Mouse (Mus musculus) heart, embryonic 10.5 days (tissue): Measurements from ENCODE around the gene Bcl10. TPM values are rescaled to one million over a fixed set of nuclear protein-coding genes. Genes with fewer than 3 reads are reported as not detected.
"Not testable (repeated sequence)": the region's sequence is repeated elsewhere in the genome, so short reads cannot be mapped to it uniquely, and the experiment has no call there.

Source experiments
- DNase-seq: peaks from one replicate; pipeline ENCODE4 v3.0.0-alpha.2; 2017; ENCODE audit warnings: low spot score
- H3K27ac ChIP-seq: fragments of 300-500 bp; sonication (generic); 2 replicates; pipeline ENCODE4 v1.5.1; 2016; ENCODE audit warnings: mild to moderate bottlenecking
- H3K27me3 ChIP-seq: fragments of 300-500 bp; sonication (generic); 2 replicates; pipeline ENCODE4 v1.6.1; 2016; ENCODE audit warnings: mild to moderate bottlenecking; ENCODE audit not compliant: poor library complexity, insufficient read depth, severe bottlenecking
- H3K36me3 ChIP-seq: fragments of 300-500 bp; sonication (generic); 2 replicates; pipeline ENCODE4 v1.6.1; 2016; ENCODE audit warnings: mild to moderate bottlenecking, moderate library complexity
- H3K4me1 ChIP-seq: fragments of 300-500 bp; sonication (generic); 2 replicates; pipeline ENCODE4 v1.6.1; 2016; ENCODE audit warnings: mild to moderate bottlenecking
- H3K4me3 ChIP-seq: fragments of 300-500 bp; sonication (generic); 2 replicates; pipeline ENCODE4 v1.5.1; 2016; ENCODE audit warnings: mild to moderate bottlenecking, moderate library complexity
- H3K9me3 ChIP-seq: fragments of 300-500 bp; sonication (generic); 2 replicates; pipeline ENCODE4 v1.6.1; 2016; ENCODE audit warnings: mild to moderate bottlenecking, moderate library complexity
- WGBS: fragments of 180-500 bp; shearing (Covaris S2); methylation state at CpG from one replicate; pipeline ENCODE4 v1.1.7; 2016; 5-methylcytosine and 5-hydroxymethylcytosine counted together
- polyA plus RNA-seq: library from polyadenylated mRNA; unstranded; fragments of >200 nt; fragmentation: Nextera tagmentation; extraction: Ambion mirVana; gene quantifications from 2 replicates; pipeline ENCODE4 v1.2.1, GENCODE M21; 2016

Bcl10 gene
- polyA plus RNA-seq: 39.1 and 41.1 TPM in 2 replicates

DNA sequence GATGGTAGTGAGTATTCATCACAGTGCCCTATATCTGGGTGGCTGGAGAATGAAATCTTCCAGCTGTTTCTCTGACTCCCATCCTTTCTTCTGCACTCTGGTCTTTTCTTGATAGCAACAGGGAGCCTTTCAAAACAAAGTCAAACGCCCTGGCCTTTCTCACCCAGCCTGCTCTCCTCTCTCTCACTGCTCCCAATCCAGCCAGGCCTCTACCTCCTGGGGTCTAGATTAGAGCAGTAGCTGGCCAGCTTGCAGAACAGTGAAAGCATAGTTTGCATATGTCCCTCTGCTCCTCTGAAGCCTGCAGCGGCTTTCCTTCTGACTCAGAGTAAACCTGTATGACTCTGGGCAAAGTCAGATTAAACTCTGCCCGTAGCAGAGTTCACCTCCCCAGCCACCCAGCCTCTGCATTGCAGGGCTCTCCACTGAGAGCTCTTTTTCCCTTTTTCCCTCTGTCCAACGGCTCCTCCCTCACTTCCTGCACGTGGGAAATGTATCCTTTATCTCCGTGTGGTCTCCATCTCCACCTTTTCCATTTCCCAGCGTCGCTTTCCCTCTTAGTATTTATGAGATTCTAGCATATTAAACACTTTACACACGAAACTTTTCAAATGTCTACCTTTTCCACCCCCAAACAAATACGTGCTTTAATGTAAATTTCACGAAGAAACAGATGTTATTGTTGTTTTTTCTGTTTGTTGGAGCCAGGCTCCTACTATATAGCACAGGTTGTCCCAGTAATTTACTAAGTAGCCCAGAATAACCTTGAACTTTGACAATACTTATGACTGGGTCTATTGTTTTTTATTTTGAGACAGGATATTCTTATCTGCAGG, at the start of gene Bcl10:
Gene Bcl10, plus strand, starts transcription at position 786 of the 836 bp plus-strand sequence.
- WGBS: 25% methylated on average over 11 of the region's 11 CpGs
- H3K27me3 ChIP-seq: no peaks in the 10 kb centered on the region
- peak within 1 kb of the TSS; percentile 96 for H3K27ac ChIP-seq
- no peaks in the 10 kb centered on the region for H3K9me3 ChIP-seq
- peak within 1 kb of the TSS; percentile 91 for H3K4me3 ChIP-seq
- H3K4me1 ChIP-seq: peaks cover 29% of the 10 kb centered on the region; the same call in 1 of the 2 replicates
- no peaks in the 10 kb centered on the region for H3K36me3 ChIP-seq
- no peak for DNase-seq

DNA sequence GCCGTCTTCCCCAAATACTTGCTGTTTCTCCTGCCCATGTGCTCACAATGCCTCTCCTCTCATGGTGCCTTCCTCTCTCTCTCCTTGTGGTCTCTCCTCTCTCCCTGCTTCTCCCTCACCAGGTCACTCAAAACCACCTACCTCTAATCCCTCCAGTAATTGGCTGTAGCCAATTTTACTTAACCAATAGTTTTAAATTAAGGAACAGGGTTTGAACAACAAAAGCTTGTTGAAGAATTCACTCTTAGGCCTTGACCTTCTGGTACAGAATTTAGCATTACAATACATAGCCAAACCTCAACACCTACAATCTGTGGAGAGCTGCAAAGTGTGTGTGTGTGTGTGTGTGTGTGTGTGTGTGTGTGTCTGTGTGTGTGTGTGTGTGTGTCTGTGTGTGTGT, 49.3 kb upstream of the Bcl10 start:
- no peaks in the 10 kb centered on the region for H3K27me3 ChIP-seq
- no peak overlapping the region for H3K27ac ChIP-seq
- DNase-seq: no peak
- H3K36me3 ChIP-seq: no peaks in the 10 kb centered on the region
- peaks cover 8% of the 10 kb centered on the region; the same call in 1 of the 2 replicates for H3K4me1 ChIP-seq
- no peaks in the 10 kb centered on the region for H3K9me3 ChIP-seq
- 88% methylated on average over 1 of the region's 1 CpGs for WGBS
- no peak overlapping the region for H3K4me3 ChIP-seq

- Histone ChIP-seq H3K9me3 (no peaks in the 10 kb centered on the region), H3K36me3 (no peaks in the 10 kb centered on the region), H3K4me3 (no peak overlapping the region), H3K4me1 (peaks cover 8% of the 10 kb centered on the region; the same call in 1 of the 2 replicates), H3K27ac (no peak overlapping the region), H3K27me3 (no peaks in the 10 kb centered on the region)
- no peak for DNase-seq
- 74% methylated on average over 4 of the region's 4 CpGs for WGBS
These were observed 48.5 kb upstream of the Bcl10 start for GRCm38 (mm10) chr3:145874126-145874525.

DNA sequence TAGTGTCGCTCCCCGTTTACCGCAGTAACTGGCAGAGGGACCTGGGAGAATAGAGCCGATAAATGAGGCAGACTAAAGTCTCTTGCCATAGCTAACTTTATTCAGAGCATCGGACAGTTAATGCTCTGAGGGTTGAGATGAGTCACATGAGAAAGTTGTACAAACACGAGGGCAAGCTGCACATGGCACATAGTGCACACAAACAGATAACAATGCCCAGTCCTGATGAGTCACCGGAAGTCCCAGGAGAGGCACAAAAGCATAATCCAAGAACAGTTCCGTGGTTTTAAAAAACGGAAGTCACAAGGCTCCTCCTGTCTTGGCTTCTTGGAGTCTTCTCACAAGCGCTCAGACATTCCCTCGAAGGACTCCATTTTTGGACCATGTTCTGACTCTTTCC, 46.5 kb upstream of the Bcl10 start:
- Histone ChIP-seq H3K27me3 (no peaks in the 10 kb centered on the region), H3K9me3 (no peaks in the 10 kb centered on the region), H3K4me1 (peaks cover 8% of the 10 kb centered on the region; the same call in 1 of the 2 replicates), H3K36me3 (no peaks in the 10 kb centered on the region), H3K27ac (no peak overlapping the region), H3K4me3 (no peak overlapping the region)
- 78% methylated on average over 11 of the region's 11 CpGs for WGBS
- DNase-seq: no peak

DNA sequence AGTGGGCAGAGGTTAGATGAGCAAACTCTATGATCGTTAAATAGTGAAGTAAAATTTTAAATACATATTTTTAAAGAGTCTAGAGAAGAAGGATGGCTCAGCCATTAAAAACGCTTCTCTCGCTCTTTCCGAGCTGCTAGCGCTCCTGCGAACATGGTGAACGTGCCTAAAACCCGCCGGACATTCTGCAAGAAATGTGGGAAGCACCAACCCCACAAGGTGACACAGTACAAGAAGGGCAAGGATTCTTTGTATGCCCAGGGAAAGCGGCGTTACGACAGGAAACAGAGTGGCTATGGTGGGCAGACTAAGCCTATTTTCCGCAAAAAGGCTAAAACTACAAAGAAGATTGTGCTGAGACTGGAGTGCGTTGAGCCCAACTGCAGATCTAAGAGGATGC, 43.7 kb upstream of the Bcl10 start:
- not testable (repeated sequence) for DNase-seq, H3K9me3 ChIP-seq, H3K27ac ChIP-seq, H3K4me3 ChIP-seq, H3K27me3 ChIP-seq, H3K36me3 ChIP-seq
- WGBS: 91% methylated on average over 14 of the region's 14 CpGs
- H3K4me1 ChIP-seq: peaks cover 11% of the 10 kb centered on the region

GRCm38 (mm10) chr3:145880335-145880734, 42.3 kb upstream of the Bcl10 start:
- no peaks in the 10 kb centered on the region for H3K27me3 ChIP-seq
- DNase-seq: no peak
- no peaks in the 10 kb centered on the region for H3K9me3 ChIP-seq
- no peaks in the 10 kb centered on the region for H3K36me3 ChIP-seq
- WGBS: 55% methylated on average over 1 of the region's 1 CpGs
- H3K27ac ChIP-seq: no peak overlapping the region
- peaks cover 13% of the 10 kb centered on the region for H3K4me1 ChIP-seq
- no peak overlapping the region for H3K4me3 ChIP-seq

DNA sequence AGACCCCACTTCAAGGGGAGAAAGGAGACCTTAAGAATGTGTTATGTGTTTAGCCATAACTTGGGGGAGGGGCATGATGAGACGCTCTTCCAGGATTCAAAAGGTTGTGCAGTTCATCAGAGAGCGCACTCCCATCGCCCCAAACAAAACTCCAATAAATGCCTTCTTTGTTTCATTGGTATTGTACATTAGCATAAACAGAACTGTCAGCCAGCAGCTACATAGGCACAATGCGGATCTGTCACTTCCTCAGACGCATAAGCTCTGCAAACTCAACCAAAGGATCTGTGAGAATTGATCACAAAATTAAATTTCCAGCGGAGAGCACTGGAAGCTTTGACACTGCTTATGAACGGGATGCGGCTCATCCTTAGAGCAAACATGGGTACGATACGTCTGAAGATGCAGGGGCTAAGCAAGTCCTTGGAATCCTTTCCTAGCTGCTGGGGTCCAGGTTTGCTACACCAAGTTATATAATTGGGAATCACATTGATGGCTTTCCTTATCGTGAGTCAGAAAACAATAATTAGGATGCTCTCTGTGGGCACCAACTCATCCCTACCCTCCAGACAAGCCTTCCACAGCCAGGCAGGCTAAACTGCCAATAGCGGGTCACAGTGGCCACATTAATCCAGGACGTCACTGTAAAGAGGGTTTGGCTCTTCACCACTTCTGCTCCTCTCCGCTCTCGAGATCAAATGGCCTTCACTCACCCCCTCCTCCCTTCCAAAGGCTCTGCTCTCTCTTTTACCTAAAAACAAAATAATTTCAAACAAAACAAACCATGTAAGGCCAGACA, 40.3 kb upstream of the Bcl10 start:
- WGBS: 82% methylated on average over 15 of the region's 15 CpGs
- Histone ChIP-seq H3K4me3 (no peak overlapping the region), H3K27me3 (no peaks in the 10 kb centered on the region), H3K27ac (no peak overlapping the region), H3K4me1 (peaks cover 21% of the 10 kb centered on the region), H3K36me3 (no peaks in the 10 kb centered on the region), H3K9me3 (no peaks in the 10 kb centered on the region)
- DNase-seq: no peak

DNA sequence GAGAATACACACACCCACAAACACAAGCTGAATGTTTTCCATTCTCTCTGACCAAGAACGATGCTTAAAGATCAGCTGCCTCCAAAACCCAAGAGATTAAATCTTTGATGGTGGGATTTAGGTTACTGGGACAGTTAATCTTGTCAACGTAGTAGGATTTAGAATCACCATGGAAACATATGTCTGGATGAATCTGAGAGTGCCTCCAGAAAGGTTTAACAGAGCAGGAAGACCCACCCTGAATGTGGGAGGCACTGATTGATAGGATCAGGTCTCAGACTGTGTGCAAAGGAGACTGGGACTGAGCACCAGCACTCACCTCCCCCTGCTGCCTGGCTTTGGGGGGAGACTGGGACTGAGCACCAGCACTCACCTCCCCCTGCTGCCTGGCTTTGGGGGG, 39.4 kb upstream of the Bcl10 start:
- no peak overlapping the region for H3K27ac ChIP-seq
- H3K4me3 ChIP-seq: no peak overlapping the region
- no peaks in the 10 kb centered on the region for H3K27me3 ChIP-seq
- WGBS: 62% methylated on average over 2 of the region's 2 CpGs
- no peaks in the 10 kb centered on the region for H3K9me3 ChIP-seq
- H3K4me1 ChIP-seq: peaks cover 26% of the 10 kb centered on the region
- no peak for DNase-seq
- no peaks in the 10 kb centered on the region for H3K36me3 ChIP-seq

DNA sequence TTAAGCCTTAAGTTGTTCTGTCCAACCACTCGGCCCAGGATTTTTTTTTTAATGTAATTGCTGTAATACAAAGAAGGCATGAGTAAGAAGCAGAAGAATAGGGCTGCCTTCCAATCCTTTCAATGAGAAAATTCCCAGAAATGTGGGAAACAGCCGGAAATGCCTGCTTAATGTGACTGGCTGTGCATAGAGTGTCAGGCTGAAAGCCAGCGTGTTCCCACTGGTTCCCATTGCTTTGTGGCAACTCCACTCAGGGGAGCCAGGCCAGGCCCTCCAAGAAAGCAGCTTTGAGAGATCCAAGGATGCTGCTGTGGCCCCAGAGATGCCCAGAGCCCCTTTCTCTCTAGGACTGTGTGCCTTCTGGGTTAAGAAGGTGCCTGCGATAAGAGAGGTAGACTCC, 37.2 kb upstream of the Bcl10 start:
- Histone ChIP-seq H3K27ac (peak overlapping the region; percentile 42), H3K4me1 (peaks cover 34% of the 10 kb centered on the region), H3K9me3 (no peaks in the 10 kb centered on the region), H3K27me3 (no peaks in the 10 kb centered on the region), H3K4me3 (no peak overlapping the region), H3K36me3 (no peaks in the 10 kb centered on the region)
- WGBS: 73% methylated on average over 4 of the region's 4 CpGs
- DNase-seq: no peak

DNA sequence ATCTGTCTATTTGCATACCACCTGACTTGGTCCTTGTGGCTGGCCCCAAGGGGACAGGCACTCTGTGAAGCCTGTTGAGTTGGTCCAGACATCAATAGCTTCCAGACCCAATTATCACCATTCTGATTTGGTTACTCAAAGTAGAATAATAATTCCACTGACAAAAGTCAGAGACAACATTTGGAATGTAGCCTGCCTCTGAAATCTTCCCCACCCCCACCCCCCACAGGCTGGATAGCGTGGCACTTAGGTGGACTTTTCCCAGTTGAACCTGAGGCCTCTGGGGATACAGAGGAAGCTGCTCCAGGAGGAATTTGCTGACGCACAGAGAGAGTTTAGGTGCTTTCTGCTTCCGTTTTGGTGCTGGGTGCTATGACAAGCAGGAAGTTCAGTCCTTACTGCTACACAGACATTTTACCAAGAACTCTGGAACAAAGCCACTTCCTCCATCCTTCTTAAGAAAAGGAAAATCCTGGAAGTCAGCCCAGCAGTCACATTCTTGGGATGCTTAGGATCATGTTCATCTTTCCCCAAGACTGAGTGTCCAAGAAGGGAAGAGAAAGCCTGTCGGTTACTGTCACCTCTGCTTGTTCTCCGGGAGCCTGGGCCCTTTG, 36.6 kb upstream of the Bcl10 start:
- no peaks in the 10 kb centered on the region for H3K9me3 ChIP-seq
- WGBS: 24% methylated on average over 5 of the region's 5 CpGs
- H3K27me3 ChIP-seq: no peaks in the 10 kb centered on the region
- no peak overlapping the region for H3K4me3 ChIP-seq
- H3K36me3 ChIP-seq: no peaks in the 10 kb centered on the region
- DNase-seq: no peak
- peaks cover 37% of the 10 kb centered on the region for H3K4me1 ChIP-seq
- H3K27ac ChIP-seq: peak overlapping the region; percentile 71

DNA sequence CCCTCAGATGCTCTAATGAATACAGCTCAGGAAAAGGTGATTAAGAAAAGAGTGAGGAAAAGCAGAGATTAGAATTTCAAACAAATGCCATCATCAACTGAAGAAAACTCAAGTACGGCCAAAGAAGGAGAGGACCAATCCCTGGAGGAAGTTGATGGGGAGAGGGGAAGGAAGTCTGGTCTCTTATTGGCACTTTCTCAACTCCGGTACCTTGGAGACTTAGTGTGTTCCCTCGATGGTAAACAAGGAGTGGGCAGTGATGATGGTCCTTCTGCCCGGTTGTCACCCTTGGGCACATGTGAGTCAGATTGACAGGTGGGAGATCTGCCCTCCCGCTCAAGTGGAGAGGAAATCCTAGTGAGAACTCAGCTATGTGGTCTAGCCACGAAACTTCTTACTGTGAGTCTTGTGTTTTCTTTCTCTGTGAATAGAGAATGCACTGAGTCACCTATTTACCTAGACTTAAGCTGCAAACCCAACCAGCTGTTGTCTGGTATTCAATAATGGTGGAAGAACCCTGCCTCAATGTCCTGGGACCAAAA, 35.1 kb upstream of the Bcl10 start:
- no peak for DNase-seq
- Histone ChIP-seq H3K9me3 (no peaks in the 10 kb centered on the region), H3K4me1 (peaks cover 41% of the 10 kb centered on the region), H3K36me3 (no peaks in the 10 kb centered on the region), H3K27me3 (no peaks in the 10 kb centered on the region), H3K27ac (no peak overlapping the region), H3K4me3 (no peak overlapping the region)
- WGBS: 59% methylated on average over 6 of the region's 6 CpGs

- DNase-seq: no peak
- H3K4me1 ChIP-seq: peaks cover 36% of the 10 kb centered on the region
- H3K27ac ChIP-seq: peak overlapping the region; percentile 72
- H3K9me3 ChIP-seq: no peaks in the 10 kb centered on the region
- H3K36me3 ChIP-seq: no peaks in the 10 kb centered on the region
- 72% methylated on average over 18 of the region's 18 CpGs for WGBS
- no peak overlapping the region for H3K4me3 ChIP-seq
- H3K27me3 ChIP-seq: no peaks in the 10 kb centered on the region
These were observed 32.1 kb upstream of the Bcl10 start for GRCm38 (mm10) chr3:145890346-145891132.
